Mouse (Mus musculus): ENCODE results near the gene Adad2. TPM values are rescaled to one million over a fixed set of nuclear protein-coding genes. Genes with fewer than 3 reads are reported as not detected.

The Adad2 gene
- polyA plus RNA-seq, 1 experiment from 2014 or later, result 0.24 TPM

GRCm38 (mm10) chr8:119616811-119617210 is 4.3 kb downstream of the Adad2 start:
- Histone ChIP-seq H3K27me3 (peaks cover 5% of the 10 kb centered on the region; the same call in 1 of the 2 replicates), H3K4me1 (no peaks in the 10 kb centered on the region), H3K9ac (no peak overlapping the region), H3K4me2 (replicated peaks) (no peak overlapping the region), H3K36me3 (no peaks in the 10 kb centered on the region), H3K4me3 (replicated peaks) (no peak overlapping the region), H3K27ac (replicated peaks) (no peak overlapping the region), H3K9me3 (replicated peaks) (no peaks in the 10 kb centered on the region)
- 89% methylated on average over 4 of the region's 4 CpGs for WGBS
- no peak for ATAC-seq (ENCODE audit: insufficient number of reproducible peaks, low FRiP score, low TSS enrichment, low read depth)

- Histone ChIP-seq H3K4me3 (replicated peaks) (no peak overlapping the region), H3K9me3 (replicated peaks) (no peaks in the 10 kb centered on the region), H3K27ac (replicated peaks) (no peak overlapping the region), H3K4me2 (replicated peaks) (no peak overlapping the region), H3K9ac (no peak overlapping the region), H3K27me3 (peaks cover 5% of the 10 kb centered on the region; the same call in 1 of the 2 replicates), H3K36me3 (no peaks in the 10 kb centered on the region), H3K4me1 (no peaks in the 10 kb centered on the region)
- no peak for ATAC-seq (ENCODE audit: insufficient number of reproducible peaks, low FRiP score, low TSS enrichment, low read depth)
- WGBS, result 87% methylated on average over 5 of the region's 5 CpGs
Measured at GRCm38 (mm10) chr8:119617586-119617985, 5.0 kb downstream of the Adad2 start.

GRCm38 (mm10) chr8:119618887-119619286 is 6.3 kb downstream of the Adad2 start:
- Histone ChIP-seq H3K4me3 (replicated peaks) (no peak overlapping the region), H3K9me3 (replicated peaks) (no peaks in the 10 kb centered on the region), H3K4me1 (no peaks in the 10 kb centered on the region), H3K4me2 (replicated peaks) (no peak overlapping the region), H3K9ac (no peak overlapping the region), H3K27ac (replicated peaks) (no peak overlapping the region), H3K36me3 (no peaks in the 10 kb centered on the region), H3K27me3 (peaks cover 5% of the 10 kb centered on the region; the same call in 1 of the 2 replicates)
- 69% methylated on average over 5 of the region's 5 CpGs for WGBS
- no peak for ATAC-seq (ENCODE audit: insufficient number of reproducible peaks, low FRiP score, low TSS enrichment, low read depth)

GRCm38 (mm10) chr8:119620116-119620840 is 7.7 kb downstream of the Adad2 start:
- no peaks in the 10 kb centered on the region for H3K36me3 ChIP-seq
- H3K27me3 ChIP-seq, result no peaks in the 10 kb centered on the region
- 58% methylated on average over 6 of the region's 6 CpGs for WGBS
- H3K4me2 ChIP-seq (replicated peaks), result no peak overlapping the region
- no peaks in the 10 kb centered on the region for H3K9me3 ChIP-seq (replicated peaks)
- no peak overlapping the region for H3K9ac ChIP-seq
- no peaks in the 10 kb centered on the region for H3K4me1 ChIP-seq
- no peak for ATAC-seq (ENCODE audit: insufficient number of reproducible peaks, low FRiP score, low TSS enrichment, low read depth)
- no peak overlapping the region for H3K4me3 ChIP-seq (replicated peaks)
- H3K27ac ChIP-seq (replicated peaks), result no peak overlapping the region

- Histone ChIP-seq H3K9ac (no peak overlapping the region), H3K9me3 (replicated peaks) (no peaks in the 10 kb centered on the region), H3K27me3 (no peaks in the 10 kb centered on the region), H3K4me1 (no peaks in the 10 kb centered on the region), H3K27ac (replicated peaks) (no peak overlapping the region), H3K36me3 (no peaks in the 10 kb centered on the region), H3K4me2 (replicated peaks) (no peak overlapping the region), H3K4me3 (replicated peaks) (no peak overlapping the region)
- no peak for ATAC-seq (ENCODE audit: insufficient number of reproducible peaks, low FRiP score, low TSS enrichment, low read depth)
- WGBS, result 81% methylated on average over 14 of the region's 14 CpGs
Measured at GRCm38 (mm10) chr8:119620848-119621465, 8.4 kb downstream of the Adad2 start.

- Histone ChIP-seq H3K27me3 (no peaks in the 10 kb centered on the region), H3K4me3 (replicated peaks) (no peak overlapping the region), H3K27ac (replicated peaks) (no peak overlapping the region), H3K9ac (no peak overlapping the region), H3K4me2 (replicated peaks) (no peak overlapping the region), H3K36me3 (no peaks in the 10 kb centered on the region), H3K4me1 (0 out of 2 replicates have a peak, but pooled peaks cover under 1% of the 10 kb centered on the region), H3K9me3 (replicated peaks) (no peaks in the 10 kb centered on the region)
- WGBS, result 27% methylated on average over 4 of the region's 4 CpGs
- ATAC-seq (ENCODE audit: insufficient number of reproducible peaks, low FRiP score, low TSS enrichment, low read depth), result no peak
Measured at GRCm38 (mm10) chr8:119622555-119622954, 10.0 kb downstream of the Adad2 start.

- no peak overlapping the region for H3K9ac ChIP-seq
- H3K27me3 ChIP-seq, result no peaks in the 10 kb centered on the region
- H3K4me3 ChIP-seq (replicated peaks), result no peak overlapping the region
- no peak overlapping the region for H3K4me2 ChIP-seq (replicated peaks)
- ATAC-seq (ENCODE audit: insufficient number of reproducible peaks, low FRiP score, low TSS enrichment, low read depth), result no peak
- no peak overlapping the region for H3K27ac ChIP-seq (replicated peaks)
- H3K4me1 ChIP-seq, result 0 out of 2 replicates have a peak, but pooled peaks cover 5% of the 10 kb centered on the region
- H3K36me3 ChIP-seq, result no peaks in the 10 kb centered on the region
- no peaks in the 10 kb centered on the region for H3K9me3 ChIP-seq (replicated peaks)
- WGBS, result 82% methylated on average over 8 of the region's 8 CpGs
Measured at GRCm38 (mm10) chr8:119623061-119623460, 10.5 kb downstream of the Adad2 start.

- no peaks in the 10 kb centered on the region for H3K27me3 ChIP-seq
- H3K9me3 ChIP-seq (replicated peaks), result no peaks in the 10 kb centered on the region
- H3K9ac ChIP-seq, result no peak overlapping the region
- no peak for ATAC-seq (ENCODE audit: insufficient number of reproducible peaks, low FRiP score, low TSS enrichment, low read depth)
- H3K4me3 ChIP-seq (replicated peaks), result no peak overlapping the region
- 75% methylated on average over 1 of the region's 1 CpGs for WGBS
- no peak overlapping the region for H3K27ac ChIP-seq (replicated peaks)
- H3K4me1 ChIP-seq, result 0 out of 2 replicates have a peak, but pooled peaks cover 5% of the 10 kb centered on the region
- no peak overlapping the region for H3K4me2 ChIP-seq (replicated peaks)
- H3K36me3 ChIP-seq, result no peaks in the 10 kb centered on the region
Measured at GRCm38 (mm10) chr8:119623744-119624143, 11.2 kb downstream of the Adad2 start.

- H3K36me3 ChIP-seq, result no peaks in the 10 kb centered on the region
- no peaks in the 10 kb centered on the region for H3K27me3 ChIP-seq
- ATAC-seq (ENCODE audit: insufficient number of reproducible peaks, low FRiP score, low TSS enrichment, low read depth), result no peak
- no peak overlapping the region for H3K4me3 ChIP-seq (replicated peaks)
- H3K4me2 ChIP-seq (replicated peaks), result no peak overlapping the region
- 88% methylated on average over 7 of the region's 7 CpGs for WGBS
- H3K9me3 ChIP-seq (replicated peaks), result no peaks in the 10 kb centered on the region
- no peak overlapping the region for H3K9ac ChIP-seq
- 0 out of 2 replicates have a peak, but pooled peaks cover 5% of the 10 kb centered on the region for H3K4me1 ChIP-seq
- H3K27ac ChIP-seq (replicated peaks), result no peak overlapping the region
Measured at GRCm38 (mm10) chr8:119624916-119625315, 12.4 kb downstream of the Adad2 start.

- H3K9me3 ChIP-seq (replicated peaks), result no peaks in the 10 kb centered on the region
- no peak overlapping the region for H3K27ac ChIP-seq (replicated peaks)
- 0 out of 2 replicates have a peak, but pooled peaks cover 5% of the 10 kb centered on the region for H3K4me1 ChIP-seq
- no peaks in the 10 kb centered on the region for H3K27me3 ChIP-seq
- H3K4me3 ChIP-seq (replicated peaks), result no peak overlapping the region
- no peak for ATAC-seq (ENCODE audit: insufficient number of reproducible peaks, low FRiP score, low TSS enrichment, low read depth)
- H3K9ac ChIP-seq, result no peak overlapping the region
- 86% methylated on average over 22 of the region's 22 CpGs for WGBS
- no peak overlapping the region for H3K4me2 ChIP-seq (replicated peaks)
- H3K36me3 ChIP-seq, result no peaks in the 10 kb centered on the region
Measured at GRCm38 (mm10) chr8:119625788-119626187, 13.2 kb downstream of the Adad2 start.

- Histone ChIP-seq H3K9ac (no peak overlapping the region), H3K27me3 (no peaks in the 10 kb centered on the region), H3K9me3 (replicated peaks) (no peaks in the 10 kb centered on the region), H3K27ac (replicated peaks) (no peak overlapping the region), H3K36me3 (no peaks in the 10 kb centered on the region), H3K4me1 (0 out of 2 replicates have a peak, but pooled peaks cover 5% of the 10 kb centered on the region), H3K4me2 (replicated peaks) (no peak overlapping the region), H3K4me3 (replicated peaks) (no peak overlapping the region)
- 83% methylated on average over 7 of the region's 7 CpGs for WGBS
- no peak for ATAC-seq (ENCODE audit: insufficient number of reproducible peaks, low FRiP score, low TSS enrichment, low read depth)
Measured at GRCm38 (mm10) chr8:119627199-119627598, 14.7 kb downstream of the Adad2 start.
